Mouse (Mus musculus) lung, postnatal 0 days (tissue): ENCODE data around the gene Camta1.

ENCODE experiments used
- CTCF ChIP-seq: IDR thresholded peaks from 2 replicates; pipeline ENCODE4 v1.5.1; 2016; ENCODE audit warnings: antibody characterized with exemption, mild to moderate bottlenecking
- EP300 ChIP-seq: IDR thresholded peaks from 2 replicates; pipeline ENCODE4 v1.6.1; 2016; ENCODE audit warnings: antibody characterized with exemption, mild to moderate bottlenecking, control low read depth

DNA sequence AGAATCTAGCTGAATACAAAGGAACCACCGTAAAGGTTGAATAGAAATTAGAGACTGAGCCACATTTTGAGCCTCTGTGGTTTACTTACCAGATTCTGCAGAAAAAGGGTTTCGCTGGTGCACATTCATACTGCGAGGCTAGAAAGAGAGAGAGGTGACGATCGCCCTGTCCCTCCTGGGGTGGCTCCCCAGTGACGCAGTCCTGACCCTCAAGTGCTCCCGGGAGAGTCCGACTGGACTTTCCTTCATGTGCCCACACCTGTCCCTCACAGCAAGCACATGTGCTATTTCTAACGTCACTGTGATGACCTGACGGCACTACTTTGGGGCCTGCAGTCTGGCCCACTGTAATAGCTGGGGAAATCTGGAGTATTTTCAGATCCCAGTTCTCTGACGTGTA lies 823.9 kb downstream of the Camta1 start:
- TF ChIP-seq EP300 (no peak), CTCF (no peak)
